Mouse (Mus musculus) gastrocnemius, postnatal 14 days (tissue): ENCODE results near the gene Sfn. TPM values are rescaled to one million over a fixed set of nuclear protein-coding genes. Genes with fewer than 3 reads are reported as not detected.

Experiments used
- DNase-seq: peaks from one replicate; pipeline ENCODE4 v3.0.0; 2021; ENCODE audit warnings: mixed read lengths
- intact Hi-C: fragments of 180-260 bp; cut with DNase I; formaldehyde crosslinking; loops from one replicate; pipeline ENCODE4 v1.15.1; 2025; ENCODE audit warnings: low total_unique reads
- total RNA-seq, 2 experiments: library from RNA; stranded (reverse); gene quantifications; 2 replicates each; pipeline ENCODE4 v1.2.3; 2021

Gene Sfn
- total RNA-seq, 2 experiments from 2014 or later: 1.4 to 1.6 TPM

GRCm38 (mm10) chr4:133596084-133596483, 5.9 kb downstream of the Sfn start:
- DNase-seq: no peak
- intact Hi-C loops: loop anchor here (5.0 kb wide), 1 partner anchor 51 kb away; no protein-coding TSS in a partner anchor

- intact Hi-C loops: loop anchor here (5.0 kb wide), 1 partner anchor 52 kb away; no protein-coding TSS in a partner anchor
- DNase-seq: no peak
Measured at GRCm38 (mm10) chr4:133595538-133595937, 6.4 kb downstream of the Sfn start.

GRCm38 (mm10) chr4:133592570-133592969, 9.4 kb downstream of the Sfn start:
- DNase-seq: peak; percentile 45
- intact Hi-C loops: loop anchor here (5.0 kb wide), 1 partner anchor 240 kb away; no protein-coding TSS in a partner anchor

- peak; percentile 85 for DNase-seq
- intact Hi-C loops: no loop called here
Measured at GRCm38 (mm10) chr4:133584059-133584951, 17.7 kb downstream of the Sfn start, which contains the start of gene Gpn2. Gene Gpn2, plus strand, starts transcription at chr4:133584362.

GRCm38 (mm10) chr4:133583690-133584058, 18.3 kb downstream of the Sfn start:
- DNase-seq: no peak
- intact Hi-C loops: no loop called here

- DNase-seq: no peak
- intact Hi-C loops: no loop called here
Measured at GRCm38 (mm10) chr4:133577983-133578382, 24.0 kb downstream of the Sfn start.

- intact Hi-C loops: no loop called here
Measured at GRCm38 (mm10) chr4:133574843-133575202, 27.1 kb downstream of the Sfn start.

GRCm38 (mm10) chr4:133574070-133574842, 27.7 kb downstream of the Sfn start, which contains the start of gene Gpatch3:
Gene Gpatch3, plus strand, starts transcription at chr4:133574745.
- DNase-seq: peak; percentile 91
- intact Hi-C loops: no loop called here

More at GRCm38 (mm10) chr4:133574843-133575202, 27.1 kb downstream of the Sfn start:
- DNase-seq: no peak

- intact Hi-C loops: no loop called here
- DNase-seq: no peak
Measured at GRCm38 (mm10) chr4:133570066-133570466, 31.9 kb downstream of the Sfn start.

- intact Hi-C loops: no loop called here
- DNase-seq: no peak
Measured at GRCm38 (mm10) chr4:133569291-133570065, 32.5 kb downstream of the Sfn start.

- DNase-seq: no peak
- intact Hi-C loops: no loop called here
Measured at GRCm38 (mm10) chr4:133567251-133567650, 34.7 kb downstream of the Sfn start.

- intact Hi-C loops: no loop called here
- no peak for DNase-seq
Measured at GRCm38 (mm10) chr4:133563123-133563571, 38.8 kb downstream of the Sfn start.

GRCm38 (mm10) chr4:133561622-133562021, 40.3 kb downstream of the Sfn start:
- intact Hi-C loops: no loop called here

GRCm38 (mm10) chr4:133559846-133560245, 42.1 kb downstream of the Sfn start:
- no peak for DNase-seq
- intact Hi-C loops: no loop called here

More at GRCm38 (mm10) chr4:133561622-133562021, 40.3 kb downstream of the Sfn start:
- DNase-seq: no peak

- DNase-seq: no peak
- intact Hi-C loops: no loop called here
Measured at GRCm38 (mm10) chr4:133557041-133557717, 44.8 kb downstream of the Sfn start.

- intact Hi-C loops: no loop called here
- DNase-seq: no peak
Measured at GRCm38 (mm10) chr4:133553448-133554330, 48.3 kb downstream of the Sfn start.

- intact Hi-C loops: no loop called here
Measured at GRCm38 (mm10) chr4:133552768-133553447, 49.1 kb downstream of the Sfn start, which contains the start of gene Nr0b2. Gene Nr0b2, plus strand, starts transcription at chr4:133553376.

More at GRCm38 (mm10) chr4:133552768-133553447, 49.1 kb downstream of the Sfn start, which contains the start of gene Nr0b2:
- no peak for DNase-seq
